Mouse (Mus musculus) cerebellum, postnatal 10 days (tissue): ENCODE results near the gene Sh2b3.

ENCODE experiments used
- DNase-seq, 2 experiments: peaks; one replicate each; pipeline ENCODE4 v3.0.0; 2021; ENCODE audit warnings: mixed read lengths in 2 of 2

The Sh2b3 gene

DNA sequence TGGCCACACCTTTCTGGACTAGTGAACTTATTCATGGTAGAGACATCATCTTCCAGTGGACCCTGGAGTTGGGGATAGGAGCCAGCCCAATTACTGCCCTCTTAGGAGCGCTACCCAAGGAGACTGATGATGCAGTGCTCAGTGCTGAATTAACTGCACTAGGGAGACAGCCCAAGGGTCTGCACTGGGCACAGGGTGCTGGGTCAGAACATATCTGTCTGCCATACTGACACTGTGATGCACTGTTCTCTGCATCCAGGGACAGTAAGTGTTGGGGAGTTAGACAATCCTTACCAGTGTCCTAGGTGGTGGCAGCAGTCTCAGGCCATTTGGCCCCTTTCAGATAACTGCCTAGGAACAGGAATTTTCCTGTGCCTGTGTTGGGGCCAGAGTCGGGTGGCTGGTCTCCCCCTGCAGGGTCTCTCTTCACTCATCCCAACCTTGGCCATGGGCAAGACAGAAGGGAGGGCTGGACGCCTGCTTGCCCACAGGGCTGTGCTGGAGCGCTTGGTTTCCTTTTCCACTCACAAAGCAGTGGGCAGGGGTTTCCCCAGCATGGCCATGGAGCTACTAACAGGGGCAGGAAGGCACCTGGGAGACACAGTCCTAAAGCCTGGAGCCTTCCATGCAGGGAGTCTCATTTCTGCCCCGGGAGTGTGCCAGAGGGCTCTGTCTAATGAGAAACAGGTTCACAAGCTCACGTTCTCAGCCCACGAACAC lies 14.5 kb downstream of the Sh2b3 start:
- peak in 1 of 2 experiments; percentile 40 for DNase-seq

DNA sequence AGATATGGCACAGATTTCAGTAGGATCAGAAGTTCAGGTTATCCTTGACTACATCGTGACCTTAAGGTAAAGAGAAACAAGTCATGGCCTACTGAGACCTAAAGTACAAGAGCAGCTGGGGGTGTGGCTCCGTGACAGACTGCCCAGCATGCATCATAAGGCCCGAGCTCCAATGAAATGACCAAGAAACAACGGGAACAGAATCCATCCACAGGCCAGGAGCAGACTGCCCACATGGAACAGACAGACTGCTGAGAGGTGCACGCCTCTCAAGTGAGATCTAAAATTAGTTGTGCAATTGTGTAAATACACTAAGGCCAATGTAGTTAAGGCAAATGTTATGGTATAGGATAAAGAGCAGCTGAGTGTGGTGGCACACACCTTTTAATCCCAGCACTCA lies 15.9 kb downstream of the Sh2b3 start:
- peak; percentile 37 to 55 for DNase-seq

DNA sequence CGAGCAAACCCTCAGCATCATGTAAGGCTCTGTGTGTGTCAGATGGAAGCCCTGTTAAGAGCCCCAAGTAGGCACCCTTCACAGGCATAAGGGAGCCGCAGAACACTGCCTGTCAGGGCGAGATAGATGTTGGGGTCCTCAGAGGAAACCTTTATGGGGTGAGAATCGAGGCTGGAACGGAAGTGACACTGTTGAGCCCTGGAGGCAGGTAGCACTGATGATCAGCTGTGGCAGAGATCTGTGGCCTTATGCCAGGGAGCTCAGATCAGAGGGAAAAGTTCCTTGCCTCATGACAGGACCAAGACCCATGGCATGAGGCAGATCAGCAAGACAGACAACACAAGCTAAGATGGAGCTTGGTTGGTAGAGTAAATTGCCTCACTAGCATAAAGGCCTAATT lies 16.3 kb downstream of the Sh2b3 start:
- DNase-seq: peak in 1 of 2 experiments; percentile 44

DNA sequence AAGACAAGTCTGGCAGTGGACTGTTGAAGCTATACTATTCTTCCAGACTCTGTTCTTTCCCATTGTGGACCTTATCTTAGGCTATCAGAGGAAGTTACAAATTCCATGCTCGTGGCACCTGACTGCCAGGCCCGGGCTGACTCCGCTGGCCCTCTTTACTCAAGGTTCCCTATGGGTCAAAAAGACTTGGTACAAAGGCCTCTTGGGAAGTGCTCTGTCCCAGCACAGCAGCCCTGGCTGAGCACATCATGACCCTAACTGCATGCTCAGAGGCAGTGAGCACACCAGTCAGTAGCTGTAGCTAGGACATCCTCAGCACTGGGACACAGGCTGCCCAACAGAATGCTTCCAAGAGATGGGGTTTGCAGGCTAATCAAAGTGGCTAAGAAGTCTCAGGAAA lies 16.8 kb downstream of the Sh2b3 start:
- no peak for DNase-seq

DNA sequence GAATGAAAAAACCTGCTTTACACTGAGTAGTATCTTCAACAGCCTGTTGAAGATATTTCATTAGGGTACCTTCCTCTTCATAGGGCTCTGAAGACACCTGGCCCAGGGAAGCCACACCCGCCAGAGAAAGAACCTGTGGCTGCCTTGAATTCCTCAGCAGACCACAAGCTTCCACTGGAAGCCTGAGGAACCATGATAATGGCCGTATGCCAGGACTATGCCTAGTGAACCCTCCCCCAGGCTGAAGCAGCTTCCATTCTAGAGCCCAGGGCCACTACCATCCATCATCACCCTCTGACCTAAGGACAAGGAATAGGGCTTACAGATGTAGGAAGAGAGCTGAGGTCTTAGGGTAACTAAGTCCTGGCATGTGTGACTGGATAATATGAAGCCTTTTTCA lies 17.3 kb downstream of the Sh2b3 start:
- peak in 1 of 2 experiments; percentile 13 for DNase-seq

DNA sequence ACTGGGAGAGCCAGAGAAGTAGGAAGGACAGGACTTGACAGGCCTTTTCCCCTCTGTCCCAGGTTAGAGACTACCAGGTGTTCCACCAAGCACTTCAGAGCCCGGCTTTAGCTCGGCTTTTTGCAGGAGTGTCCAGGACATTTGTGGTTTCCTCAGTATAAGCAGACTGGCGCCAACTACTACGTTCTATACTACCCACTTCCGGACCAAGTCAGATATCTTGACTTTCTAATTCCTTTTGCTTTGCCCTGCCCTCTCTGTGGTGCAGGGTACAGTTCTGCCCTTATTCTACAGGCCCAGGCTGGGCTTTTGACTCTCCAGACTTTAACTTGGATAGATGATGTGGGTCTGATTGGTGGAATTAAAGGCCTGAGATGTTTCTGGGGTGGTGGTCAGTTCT lies 17.9 kb downstream of the Sh2b3 start:
- no peak for DNase-seq

DNA sequence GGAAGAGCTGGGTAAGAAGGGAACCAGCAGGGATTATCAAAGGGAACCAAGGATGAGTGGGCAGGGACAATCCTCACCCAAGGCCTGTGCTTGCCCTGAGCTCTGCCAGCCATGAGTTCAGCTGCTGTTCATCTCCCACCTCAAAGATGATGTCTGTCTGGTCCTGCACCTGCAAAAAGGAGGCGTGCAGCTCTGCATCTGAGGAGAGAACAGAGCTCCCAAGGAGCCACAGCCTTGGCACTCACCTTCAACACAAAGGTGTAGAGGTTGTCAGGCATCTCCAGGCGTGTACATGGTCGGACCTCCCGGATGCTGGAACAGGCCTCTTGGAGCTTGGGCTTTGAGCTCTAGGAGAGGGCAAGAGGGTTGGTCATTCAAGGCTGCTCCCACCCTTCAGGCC lies 18.6 kb downstream of the Sh2b3 start:
- DNase-seq: peak in 1 of 2 experiments; percentile 8

DNA sequence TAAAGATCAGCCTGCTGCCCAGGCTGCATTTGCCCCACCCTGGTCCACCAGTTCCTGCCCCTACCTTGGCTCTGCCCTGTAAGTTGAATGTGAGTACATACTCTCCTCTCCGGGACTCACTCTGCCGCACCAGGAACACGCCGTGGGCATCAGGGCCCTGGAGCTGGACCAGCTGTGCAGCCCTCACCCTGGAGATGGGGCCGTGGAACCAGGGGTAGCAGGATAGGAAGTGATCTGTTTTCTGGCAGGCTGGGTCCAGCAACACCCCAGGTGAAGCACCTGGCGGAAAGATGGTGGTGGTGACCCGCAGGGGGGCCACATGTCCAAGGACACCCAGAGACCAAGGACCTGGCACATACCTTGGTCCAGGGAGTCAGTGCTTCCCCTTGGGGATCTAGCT lies 19.0 kb downstream of the Sh2b3 start:
- peak in 1 of 2 experiments; percentile 12 for DNase-seq

DNA sequence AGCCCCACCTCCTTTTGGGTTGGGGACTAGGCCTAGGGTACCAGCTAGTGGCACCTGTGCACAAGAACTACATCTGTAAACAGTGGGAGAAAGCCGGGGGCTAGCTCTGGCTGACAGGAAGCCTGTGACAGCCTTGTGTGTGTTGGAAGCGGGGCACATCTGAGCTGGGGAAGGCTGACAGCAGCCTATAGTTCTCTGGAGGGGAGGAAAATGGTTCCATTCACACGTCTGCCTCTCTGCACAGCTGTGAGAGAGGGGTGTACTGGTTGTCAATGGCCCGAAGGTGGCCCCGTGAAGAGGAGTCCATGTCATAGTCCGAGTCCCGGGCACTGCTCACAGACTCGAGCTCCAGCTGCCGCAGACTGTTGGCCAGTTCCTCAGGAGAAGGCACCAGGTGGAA lies 19.9 kb downstream of the Sh2b3 start:
- peak in 1 of 2 experiments; percentile 12 for DNase-seq

DNA sequence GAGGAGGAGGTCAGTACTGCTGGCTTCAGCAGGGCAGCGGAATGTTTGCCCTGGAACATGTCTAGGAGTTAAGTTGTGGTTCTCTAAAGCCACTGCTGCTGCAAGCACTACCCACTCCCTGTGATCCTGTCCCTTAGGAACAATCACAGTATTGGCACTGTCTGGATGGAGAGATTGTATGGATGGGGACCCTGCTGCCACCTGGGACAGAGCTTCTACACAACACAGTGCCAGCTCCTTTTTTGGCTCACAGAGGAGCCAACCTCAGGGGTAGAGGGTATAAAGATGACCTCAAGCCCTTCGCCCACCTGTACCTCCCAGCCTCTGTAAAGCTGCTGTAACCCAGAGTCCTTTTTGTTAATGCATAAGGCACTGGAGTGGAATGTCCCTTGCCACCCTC lies 20.8 kb downstream of the Sh2b3 start:
- DNase-seq: peak in 1 of 2 experiments; percentile 8

DNA sequence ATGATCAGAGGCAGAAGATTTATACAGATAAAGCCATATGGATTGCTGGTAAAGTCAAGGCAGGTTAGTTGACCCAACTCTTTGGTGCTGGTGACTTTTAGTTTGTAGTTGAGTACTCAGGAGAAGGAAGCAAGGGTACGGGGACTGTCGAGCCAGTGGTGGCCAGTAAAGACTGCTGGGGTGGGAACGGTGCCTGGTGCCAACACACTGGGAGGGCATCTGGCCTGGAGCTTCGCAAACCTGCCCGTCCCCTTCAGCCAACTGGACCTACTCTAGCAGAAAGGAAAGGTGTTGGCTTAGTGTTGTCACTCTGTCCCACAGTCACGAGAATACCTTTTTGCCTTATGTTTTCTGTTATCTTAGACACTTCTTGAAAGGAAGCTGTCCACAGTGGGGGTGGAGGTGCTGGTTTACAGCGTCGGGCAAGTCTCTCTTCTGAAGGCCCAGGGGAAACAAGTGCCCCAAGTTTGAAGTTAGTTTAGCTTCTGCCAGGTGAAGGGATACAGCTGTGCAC lies 21.5 kb downstream of the Sh2b3 start:
- peak in 1 of 2 experiments; percentile 32 for DNase-seq

DNA sequence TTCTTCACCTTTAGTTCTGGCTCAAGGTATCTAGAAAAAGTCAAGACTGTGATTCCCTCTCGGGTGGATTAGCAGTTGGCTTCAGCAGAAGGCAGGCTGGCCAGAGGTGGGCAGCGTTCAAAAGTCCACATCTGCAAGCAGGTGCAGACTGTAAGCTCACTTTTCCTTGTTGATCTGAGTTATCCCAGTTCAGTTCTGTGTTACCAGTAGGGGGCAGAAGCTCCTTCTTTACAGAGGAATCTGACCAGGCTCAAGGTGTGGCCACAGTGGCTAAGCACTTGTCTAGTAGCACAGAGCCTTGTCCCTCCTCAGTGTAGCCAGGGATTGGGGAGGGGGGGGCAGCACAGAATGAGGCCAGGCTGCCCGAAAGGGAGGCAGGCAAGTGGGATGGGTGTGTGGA lies 22.4 kb downstream of the Sh2b3 start:
- DNase-seq: peak; percentile 82 to 89

DNA sequence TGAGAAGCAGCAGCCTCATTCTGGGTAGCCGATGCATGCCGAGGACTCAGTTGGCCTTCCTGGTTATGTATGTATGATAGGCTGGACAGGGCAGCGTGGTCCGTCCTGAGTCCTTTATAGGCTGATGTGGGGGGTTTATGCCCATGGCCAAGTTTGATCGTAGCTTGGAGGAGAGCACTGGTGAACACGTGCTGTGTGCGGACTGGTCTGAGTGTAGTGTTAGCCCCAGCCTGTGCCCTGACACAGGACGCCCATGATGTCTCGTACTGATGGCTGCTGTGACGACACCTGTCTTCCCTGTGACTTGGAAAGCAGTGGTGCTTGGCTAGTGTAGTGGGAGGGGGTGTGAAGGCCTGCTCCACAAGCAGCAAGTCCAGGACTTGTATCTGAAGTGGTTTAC lies 23.7 kb downstream of the Sh2b3 start:
- DNase-seq: peak in 1 of 2 experiments; percentile 12

DNA sequence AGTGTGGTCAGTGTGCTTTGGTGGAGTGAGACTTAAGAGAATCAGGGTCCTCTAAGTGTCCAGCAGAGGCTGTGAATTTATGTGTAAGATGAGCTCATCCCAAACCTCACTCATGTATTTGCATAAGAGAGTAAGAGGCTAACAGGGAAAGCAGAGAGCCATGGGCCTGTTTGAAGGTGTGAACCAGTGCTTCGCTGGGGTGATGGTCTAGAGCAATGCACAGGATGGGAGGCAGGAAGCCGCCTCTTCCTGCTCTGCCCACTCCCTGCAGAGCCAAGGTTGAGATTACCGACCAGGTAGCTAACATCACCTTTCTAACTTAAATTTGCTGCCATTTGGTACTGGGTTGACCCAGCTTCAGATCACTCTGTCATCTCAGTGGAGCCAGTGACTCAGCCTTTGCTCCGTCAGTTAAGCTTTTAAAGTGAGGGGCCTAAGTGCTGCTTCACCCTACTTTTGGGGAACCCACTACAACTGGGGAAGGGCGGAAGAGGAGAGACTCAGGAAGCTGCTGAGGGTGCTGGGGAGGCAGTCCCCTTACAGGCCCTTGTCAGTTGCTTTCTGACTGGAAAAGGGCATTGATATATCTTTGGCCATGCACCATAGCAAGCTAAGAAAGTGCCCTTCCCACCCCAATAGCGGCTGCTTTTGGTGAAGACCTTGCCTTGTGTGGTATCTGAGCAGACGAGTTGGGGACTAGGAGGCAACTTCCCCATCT lies 24.8 kb downstream of the Sh2b3 start:
- no peak for DNase-seq

DNA sequence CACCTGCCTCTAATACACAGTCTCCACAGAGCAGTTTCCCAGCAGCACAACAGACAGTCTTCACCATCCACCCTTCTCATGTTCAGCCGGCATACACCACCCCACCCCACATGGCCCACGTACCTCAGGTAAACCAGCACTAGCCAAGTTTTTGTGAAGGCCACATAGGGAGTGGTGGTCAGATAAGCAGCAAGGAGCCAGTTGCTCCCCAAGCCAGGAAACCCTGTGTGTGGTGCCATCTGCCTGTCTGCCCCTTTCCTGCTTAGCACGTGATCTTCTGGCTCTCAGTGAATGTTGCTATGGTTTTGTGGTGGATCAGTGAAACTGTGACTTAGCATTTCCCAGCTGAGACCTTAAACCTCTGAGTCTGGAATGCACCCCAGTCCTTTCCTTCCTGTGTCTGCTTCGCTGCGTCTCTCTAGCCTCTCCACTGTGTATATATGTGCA lies 25.9 kb downstream of the Sh2b3 start:
- DNase-seq: peak; percentile 71 to 76

DNA sequence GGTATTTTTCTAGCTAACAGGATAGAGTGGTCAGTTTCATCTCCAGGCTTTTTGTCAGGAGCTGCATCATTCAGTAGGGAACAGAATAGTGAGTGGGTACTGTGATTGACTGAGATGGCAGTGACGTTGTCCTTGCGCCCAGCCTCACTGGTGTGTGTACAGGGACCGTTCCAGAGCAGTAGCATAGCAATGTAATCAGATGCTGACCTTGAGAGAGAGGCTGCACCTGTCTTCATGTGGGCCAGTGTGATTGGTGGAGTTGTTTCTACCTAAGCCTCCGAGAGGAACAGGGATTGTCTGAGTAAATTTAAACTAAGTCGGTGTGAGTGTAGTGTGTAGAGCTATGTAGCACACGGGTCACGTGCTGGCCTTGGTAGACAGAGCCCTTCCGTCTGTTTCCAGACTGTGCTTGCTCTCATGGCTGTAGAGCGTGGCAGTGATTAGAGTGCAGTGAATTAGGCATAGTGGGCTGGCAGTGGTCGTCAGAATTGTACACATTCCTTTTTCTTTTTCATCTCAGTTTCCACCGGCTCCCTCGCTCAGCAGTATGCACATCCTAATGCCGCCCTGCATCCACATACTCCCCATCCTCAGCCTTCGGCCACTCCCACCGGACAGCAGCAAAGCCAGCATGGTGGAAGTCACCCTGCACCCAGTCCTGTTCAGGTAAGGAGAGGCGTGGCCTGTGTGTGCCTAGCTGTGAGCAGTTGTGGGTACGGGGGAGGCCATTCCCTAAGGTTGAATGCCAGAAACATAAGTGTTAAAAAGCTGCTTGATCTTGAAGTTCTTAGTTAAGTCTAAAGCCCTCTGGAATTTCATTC lies 26.9 kb downstream of the Sh2b3 start:
- peak in 1 of 2 experiments; percentile 15 for DNase-seq

DNA sequence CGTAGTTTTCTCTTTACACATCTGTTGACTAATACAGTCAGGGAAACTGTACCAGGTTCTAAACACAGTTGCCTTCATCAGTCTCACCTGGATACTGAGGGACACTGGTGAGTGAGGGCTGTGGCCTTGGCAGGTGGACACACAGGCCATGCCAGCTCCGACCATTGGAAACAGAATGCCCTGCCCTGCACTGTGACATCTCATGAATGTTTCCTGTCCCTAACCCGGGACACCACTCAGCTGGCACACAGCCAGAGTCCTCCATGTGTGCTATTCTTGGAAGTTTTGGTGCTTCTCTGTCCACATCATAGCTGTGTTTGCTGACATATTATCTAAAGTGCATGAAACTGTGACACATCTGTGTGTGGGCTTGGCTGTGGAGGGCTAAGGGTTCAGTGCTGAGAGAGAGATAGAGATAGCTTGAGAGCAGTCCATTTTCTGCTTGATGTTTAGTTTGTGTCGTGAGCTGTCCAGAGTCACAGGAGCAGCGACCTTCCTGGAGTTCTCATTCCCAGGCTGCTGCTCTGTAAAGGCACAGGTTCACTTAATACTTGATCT lies 27.7 kb downstream of the Sh2b3 start:
- peak; percentile 58 to 60 for DNase-seq

DNA sequence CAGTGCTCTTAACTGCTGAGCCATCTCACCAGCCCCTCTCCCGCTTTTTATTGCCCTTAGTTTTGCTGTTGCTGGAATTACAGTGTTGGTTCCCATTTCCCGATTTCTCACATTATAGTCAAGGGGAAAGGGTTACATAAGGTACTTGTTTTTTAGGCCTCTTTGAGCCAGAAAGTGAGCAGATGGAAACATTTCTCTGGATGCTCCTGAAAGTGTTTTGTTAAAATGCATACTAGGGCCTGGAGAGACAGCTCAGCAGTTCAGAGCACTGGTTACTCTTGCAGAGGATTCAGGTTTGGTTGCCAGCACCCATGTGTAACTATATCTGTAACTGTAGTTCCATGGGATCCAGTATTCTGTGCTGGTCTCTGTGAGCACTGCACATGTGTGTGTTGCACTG lies 29.2 kb downstream of the Sh2b3 start:
- DNase-seq: no peak

DNA sequence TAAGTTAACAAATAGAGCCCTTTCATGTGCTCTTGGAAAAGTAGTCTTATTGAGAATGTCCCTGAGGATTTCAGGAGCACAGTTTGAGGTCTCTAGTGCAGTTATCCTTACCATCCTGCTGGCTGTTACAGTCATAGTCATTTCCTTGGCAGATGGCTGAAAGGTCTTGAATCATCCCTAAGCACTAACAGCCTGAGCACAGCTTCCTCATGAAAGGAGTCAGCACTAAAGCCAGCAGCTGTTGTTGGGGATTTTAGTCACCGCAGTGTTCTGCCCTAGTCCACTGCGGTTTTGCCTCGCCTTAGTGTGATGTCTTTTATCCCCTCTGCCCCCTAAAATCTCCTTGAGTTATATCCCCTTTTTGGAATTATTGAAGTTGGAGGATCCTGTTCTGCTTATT lies 30.3 kb downstream of the Sh2b3 start:
- DNase-seq: peak in 1 of 2 experiments; percentile 22

DNA sequence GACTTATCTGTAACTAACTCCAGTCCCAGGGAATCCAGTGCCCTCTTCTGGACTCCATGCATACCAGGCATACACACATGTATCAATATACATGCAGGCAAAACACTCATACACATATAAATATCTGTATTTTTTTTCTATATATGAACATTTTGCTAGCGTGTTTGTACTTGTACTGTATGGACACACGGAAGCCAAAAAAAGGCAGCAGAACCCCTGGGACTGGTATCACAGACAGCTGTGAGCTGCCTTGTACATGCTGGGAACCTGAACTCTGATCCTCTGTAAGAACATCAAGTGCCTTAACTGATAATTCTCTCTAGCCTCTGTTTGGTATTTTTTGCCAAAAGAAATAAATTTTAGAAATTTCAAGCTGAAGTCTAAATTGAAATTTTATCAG lies 39.0 kb downstream of the Sh2b3 start:
- DNase-seq: no peak

DNA sequence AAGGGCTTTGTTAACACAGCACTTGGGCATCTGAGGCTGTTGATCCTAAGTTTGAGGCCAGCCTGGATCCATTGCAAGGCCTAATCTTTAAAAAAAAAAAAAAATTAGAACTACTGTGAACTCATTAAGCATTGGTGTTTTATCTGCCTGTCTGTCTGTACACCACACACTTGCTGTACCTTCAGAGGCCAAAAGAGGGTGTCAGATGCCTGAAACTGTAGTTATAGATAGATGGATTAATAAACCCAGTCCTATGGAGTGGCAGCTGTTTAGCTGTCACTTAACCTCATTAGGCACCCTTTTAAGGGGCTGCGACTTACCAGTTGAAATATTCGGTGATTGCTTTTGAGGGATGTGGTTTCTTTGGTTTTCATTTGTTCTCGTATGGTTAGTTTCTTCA lies 41.6 kb downstream of the Sh2b3 start:
- peak in 1 of 2 experiments; percentile 49 for DNase-seq

DNA sequence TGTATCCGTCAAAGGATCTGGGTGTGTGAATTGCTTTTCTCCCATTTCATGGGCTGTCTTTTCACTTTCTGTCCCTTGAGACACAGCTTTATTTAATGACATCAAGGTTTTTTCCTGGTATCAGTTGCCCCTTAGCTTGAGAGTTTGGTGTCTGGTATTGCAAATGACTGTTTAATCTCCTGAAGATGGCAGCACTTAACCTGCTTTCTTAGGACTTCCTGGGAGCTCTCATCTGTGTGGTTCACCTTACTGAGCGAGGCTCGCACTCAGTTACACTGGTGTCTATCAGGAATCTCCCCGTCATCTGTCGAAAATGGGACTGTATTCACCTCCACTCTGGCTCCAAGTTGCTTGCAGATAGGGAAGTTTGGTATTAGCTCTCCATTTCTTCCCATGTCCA lies 46.4 kb downstream of the Sh2b3 start:
- DNase-seq: no peak
